Comparison of ENCODE assay signal across 11 mouse cellular contexts in the genomic region with DNA sequence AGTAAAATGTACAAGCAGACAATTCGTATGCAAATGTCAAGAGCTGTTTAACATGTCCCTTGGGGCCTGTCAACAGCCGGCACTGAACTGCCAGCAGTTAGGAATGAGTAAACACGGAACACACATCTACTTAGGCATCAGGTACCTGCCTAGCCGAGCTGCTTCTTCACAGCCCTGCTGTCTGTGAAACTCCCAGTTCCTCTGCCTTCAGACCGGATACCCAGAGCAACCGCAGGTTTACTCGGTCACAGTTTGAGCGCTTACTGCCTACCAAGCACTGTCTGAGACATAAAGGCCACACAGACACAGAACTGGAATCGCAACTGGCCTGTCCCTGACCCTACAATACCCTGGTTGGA.
DNase-seq lines count a peak whose midpoint lies in the region; ATAC-seq and TF ChIP-seq lines count a peak whose summit lies in the region.
"Had no signal": no experiment of that assay in that cellular context is flagged by ENCODE, and none has a peak within 500 bp of the region (broad histone marks: within the 10 kb centered on the region; RNA-seq: fewer than 3 reads in every experiment).

No protein-coding gene starts in this region.

- H3K27me3 ChIP-seq in kidney, adult 2 months (replicated peaks; ENCODE audit: control insufficient read depth, insufficient read depth, low read length) = no peaks in the 10 kb centered on the region
- H3K27me3 ChIP-seq in thymus, adult 2 months (ENCODE audit: control insufficient read depth, insufficient read depth, low read length) = no peaks in the 10 kb centered on the region
- 0 out of 2 replicates have a peak, but pooled peaks cover 3% of the 10 kb centered on the region for H3K27me3 ChIP-seq in hindbrain, embryonic 14.5 days (ENCODE audit: control insufficient read depth, insufficient read depth, low read length)

- no peak for TF ChIP-seq POLR2A in kidney, adult 2 months (IDR thresholded peaks at IDR 0.05; ENCODE audit: low read depth, low read length)
- TF ChIP-seq POLR2A in thymus, adult 2 months (IDR thresholded peaks at IDR 0.05; ENCODE audit: control insufficient read depth, extremely low read depth, insufficient read depth, low read length, poor library complexity) = no peak

- no peak overlapping the region for H3K4me3 ChIP-seq in kidney, adult 2 months (ENCODE audit: insufficient read depth, low read depth, low read length)
- H3K4me3 ChIP-seq in thymus, adult 2 months (ENCODE audit: control insufficient read depth, insufficient read depth, low read length) = no peak overlapping the region
- H3K4me3 ChIP-seq in hindbrain, embryonic 14.5 days (replicated peaks; ENCODE audit: low read length) = no peak overlapping the region
- H3K4me3 ChIP-seq: erythroblast, embryonic 14.5 days had no signal

- H3K36me3 ChIP-seq in kidney, adult 2 months (ENCODE audit: control insufficient read depth, insufficient read depth, low read length) = no peaks in the 10 kb centered on the region
- no peaks in the 10 kb centered on the region for H3K36me3 ChIP-seq in thymus, adult 2 months (ENCODE audit: control insufficient read depth, insufficient read depth, low read length)
- no peaks in the 10 kb centered on the region for H3K36me3 ChIP-seq in hindbrain, embryonic 14.5 days (replicated peaks; ENCODE audit: control insufficient read depth, insufficient read depth)

- no peak overlapping the region for H3K9ac ChIP-seq in hindbrain, embryonic 14.5 days

- no peak overlapping the region for H3K4me2 ChIP-seq in hindbrain, embryonic 14.5 days (replicated peaks)
- H3K4me2 ChIP-seq: heart, embryonic 11.5 days had no signal

- no peaks in the 10 kb centered on the region for H3K9me3 ChIP-seq in hindbrain, embryonic 14.5 days (ENCODE audit: control insufficient read depth, low read length)

- DNase-seq in kidney, adult 2 months = no peak
- DNase-seq in kidney, adult 11 months = no peak
- peak; percentile 9 for DNase-seq in thymus, postnatal 14 days
- DNase-seq in thymus, adult 2 months = no peak
- peak; percentile 34 for DNase-seq in hindbrain, embryonic 14.5 days (ENCODE audit: low spot score)
- DNase-seq in ovary, postnatal 10 days (ENCODE audit: low spot score) = no peak
- no peak for DNase-seq in frontal cortex, postnatal 36 days (ENCODE audit: low spot score in 2 of 2)
- DNase-seq in spleen, postnatal 14 days (ENCODE audit: low spot score in 2 of 2) = no peak
- DNase-seq: thymus, adult 18-20 months had no signal

- peak overlapping the region; percentile 11 for H3K27ac ChIP-seq in kidney, adult 2 months (ENCODE audit: insufficient read depth, low read depth, low read length)
- H3K27ac ChIP-seq in thymus, adult 2 months (ENCODE audit: control insufficient read depth, insufficient read depth, low read length) = no peak overlapping the region
- H3K27ac ChIP-seq in hindbrain, embryonic 14.5 days = no peak overlapping the region; the same call in 1 of the 2 replicates

- WGBS in kidney, adult 2 months = 63% methylated on average over 9 of the region's 9 CpGs
- WGBS in thymus, adult 2 months = 62% methylated on average over 9 of the region's 9 CpGs
- 40% methylated on average over 9 of the region's 9 CpGs for WGBS in hindbrain, embryonic 14.5 days

- TF ChIP-seq CTCF in kidney, adult 2 months (conservative IDR thresholded peaks at IDR 0.05; ENCODE audit: insufficient read depth, insufficient read length, low read depth, low read length) = no peak
- TF ChIP-seq CTCF in thymus, adult 2 months (IDR thresholded peaks at IDR 0.05; ENCODE audit: borderline replicate concordance, control insufficient read depth, extremely low read depth, insufficient read depth, low read length, poor library complexity) = no peak

- no peak for ATAC-seq in hindbrain, embryonic 14.5 days (ENCODE audit: low FRiP score)

- no peaks in the 10 kb centered on the region for H3K4me1 ChIP-seq in kidney, adult 2 months (ENCODE audit: control insufficient read depth, insufficient read depth, low read length)
- H3K4me1 ChIP-seq in thymus, adult 2 months (replicated peaks; ENCODE audit: control insufficient read depth, insufficient read depth, low read length) = no peaks in the 10 kb centered on the region
- peaks cover 7% of the 10 kb centered on the region; the same call in 1 of the 2 replicates for H3K4me1 ChIP-seq in hindbrain, embryonic 14.5 days (replicated peaks; ENCODE audit: control insufficient read depth, insufficient read depth, low read length)

Comparison
In these comparisons a context has a peak if more than half of its experiments do, and no peak if none do; other contexts are left out.
1. DNase-seq: peak in thymus, postnatal 14 days (single experiment) and hindbrain, embryonic 14.5 days (single experiment); none in kidney, adult 2 months (single experiment), kidney, adult 11 months (single experiment), thymus, adult 2 months (single experiment), ovary, postnatal 10 days (single experiment), frontal cortex, postnatal 36 days (0 of 2) and spleen, postnatal 14 days (0 of 2).